Mouse (Mus musculus): ENCODE measurements around the gene Pdpn.

The Pdpn gene

GRCm38 (mm10) chr4:143300113-143300688, 837 bp upstream of the Pdpn start:
- in situ Hi-C loops (cut with MboI, MseI), result no loop called here

GRCm38 (mm10) chr4:143298431-143299315, 691 bp downstream of the Pdpn start:
- in situ Hi-C loops (cut with MboI, MseI), result loop anchor here in 1 of 2 experiments (25.0 kb wide), 2 partner anchors 1736 to 1914 kb away; no protein-coding TSS in a partner anchor

GRCm38 (mm10) chr4:143297016-143297556, 2.3 kb downstream of the Pdpn start:
- in situ Hi-C loops (cut with MboI, MseI), result loop anchor here in 1 of 2 experiments (25.0 kb wide), 2 partner anchors 1735 to 1915 kb away; no protein-coding TSS in a partner anchor

- in situ Hi-C loops (cut with MboI, MseI), result loop anchor here in 1 of 2 experiments (25.0 kb wide), 2 partner anchors 1734 to 1916 kb away; no protein-coding TSS in a partner anchor
Measured at GRCm38 (mm10) chr4:143296153-143296552, 3.2 kb downstream of the Pdpn start.

GRCm38 (mm10) chr4:143294324-143294723, 5.0 kb downstream of the Pdpn start:
- in situ Hi-C loops (cut with MboI, MseI), result loop anchor here in 1 of 2 experiments (25.0 kb wide), 2 partner anchors 1732 to 1918 kb away; no protein-coding TSS in a partner anchor

GRCm38 (mm10) chr4:143288880-143289279, 10.5 kb downstream of the Pdpn start:
- in situ Hi-C loops (cut with MboI, MseI), result loop anchor here in 1 of 2 experiments (25.0 kb wide), 2 partner anchors 1727 to 1923 kb away; no protein-coding TSS in a partner anchor

- in situ Hi-C loops (cut with MboI, MseI), result loop anchor here in 1 of 2 experiments (25.0 kb wide), 2 partner anchors 1726 to 1924 kb away; no protein-coding TSS in a partner anchor
Measured at GRCm38 (mm10) chr4:143288473-143288872, 10.9 kb downstream of the Pdpn start.

- in situ Hi-C loops (cut with MboI, MseI), result loop anchor here in 1 of 2 experiments (25.0 kb wide), 2 partner anchors 1725 to 1925 kb away; no protein-coding TSS in a partner anchor
Measured at GRCm38 (mm10) chr4:143287065-143287464, 12.3 kb downstream of the Pdpn start.

- in situ Hi-C loops (cut with MboI, MseI), result loop anchor here in 1 of 2 experiments (25.0 kb wide), 2 partner anchors 1718 to 1932 kb away; no protein-coding TSS in a partner anchor
Measured at GRCm38 (mm10) chr4:143280166-143280565, 19.2 kb downstream of the Pdpn start.

GRCm38 (mm10) chr4:143279661-143280060, 19.7 kb downstream of the Pdpn start:
- in situ Hi-C loops (cut with MboI, MseI), result loop anchor here in 1 of 2 experiments (25.0 kb wide), 2 partner anchors 1717 to 1933 kb away; no protein-coding TSS in a partner anchor

GRCm38 (mm10) chr4:143279016-143279415, 20.3 kb downstream of the Pdpn start:
- in situ Hi-C loops (cut with MboI, MseI), result loop anchor here in 1 of 2 experiments (25.0 kb wide), 2 partner anchors 1717 to 1933 kb away; no protein-coding TSS in a partner anchor

- in situ Hi-C loops (cut with MboI, MseI), result loop anchor here in 1 of 2 experiments (25.0 kb wide), 2 partner anchors 1716 to 1934 kb away; no protein-coding TSS in a partner anchor
Measured at GRCm38 (mm10) chr4:143278429-143278871, 20.9 kb downstream of the Pdpn start.

- in situ Hi-C loops (cut with MboI, MseI), result loop anchor here in 1 of 2 experiments (25.0 kb wide), 2 partner anchors 1715 to 1935 kb away; no protein-coding TSS in a partner anchor
Measured at GRCm38 (mm10) chr4:143277319-143277718, 22.0 kb downstream of the Pdpn start.

- in situ Hi-C loops (cut with MboI, MseI), result no loop called here
Measured at GRCm38 (mm10) chr4:143271571-143271970, 27.8 kb downstream of the Pdpn start.

GRCm38 (mm10) chr4:143270903-143271302, 28.5 kb downstream of the Pdpn start:
- in situ Hi-C loops (cut with MboI, MseI), result no loop called here

GRCm38 (mm10) chr4:143262696-143263095, 36.7 kb downstream of the Pdpn start:
- in situ Hi-C loops (cut with MboI, MseI), result no loop called here

- in situ Hi-C loops (cut with MboI, MseI), result no loop called here
Measured at GRCm38 (mm10) chr4:143259718-143260349, 39.5 kb downstream of the Pdpn start.

GRCm38 (mm10) chr4:143258517-143258916, 40.8 kb downstream of the Pdpn start:
- in situ Hi-C loops (cut with MboI, MseI), result no loop called here

GRCm38 (mm10) chr4:143257971-143258370, 41.4 kb downstream of the Pdpn start:
- in situ Hi-C loops (cut with MboI, MseI), result no loop called here

GRCm38 (mm10) chr4:143255541-143255940, 43.8 kb downstream of the Pdpn start:
- in situ Hi-C loops (cut with MboI, MseI), result no loop called here

- in situ Hi-C loops (cut with MboI, MseI), result no loop called here
Measured at GRCm38 (mm10) chr4:143253356-143253755, 46.0 kb downstream of the Pdpn start.

Measured in T-helper 17 cell (primary cell).